Mouse (Mus musculus) monocyte, adult 2 months (primary cell): ENCODE measurements around the gene Olfr181.

Experiments used
- DNase-seq, 2 experiments: peaks; one replicate each; pipeline ENCODE4 v3.0.0; 2022; ENCODE audit warnings: low spot score in 2 of 2, low read depth in 1 of 2

The Olfr181 gene

DNA sequence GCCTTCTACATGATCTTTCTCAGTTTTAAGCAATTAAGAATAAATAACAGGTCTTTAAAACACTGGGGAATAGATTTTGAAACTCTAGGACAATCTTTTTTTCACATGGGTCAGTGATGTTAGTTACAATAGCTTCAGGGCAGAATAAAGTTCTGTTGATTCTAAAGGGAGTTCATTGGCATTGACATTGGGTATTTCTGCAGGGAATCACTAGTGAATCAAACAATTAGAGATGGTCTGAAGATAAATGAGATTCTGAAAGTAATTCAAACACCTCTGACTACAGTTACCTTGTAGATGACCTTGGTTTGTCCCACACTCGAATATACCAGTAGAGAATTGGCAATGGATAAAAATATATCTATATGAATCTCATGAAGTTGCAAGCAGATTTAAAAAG lies at the start of gene Olfr181:
Olfr181 (minus strand) TSS at position 101 of the 400 bp plus-strand sequence.
- DNase-seq = no peak

DNA sequence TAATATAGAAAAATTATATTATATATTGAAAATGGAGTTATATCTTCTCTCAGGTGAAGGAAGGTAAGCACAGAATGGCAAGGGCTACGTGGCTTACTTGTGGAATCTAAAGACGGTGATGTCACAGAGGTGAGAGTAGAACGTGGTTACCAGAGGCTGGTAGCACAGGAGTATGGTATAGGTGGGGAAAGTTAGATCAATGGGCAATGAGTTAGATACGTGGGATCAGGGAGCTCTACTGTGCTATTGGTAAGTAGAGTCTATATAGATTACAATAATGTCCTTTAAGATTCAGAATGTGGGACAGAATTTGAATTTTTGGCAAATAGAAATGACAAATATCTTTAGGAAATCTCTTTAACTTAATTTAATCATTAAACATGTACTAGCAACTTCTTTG lies 737 bp upstream of the Olfr181 start, which contains the start of gene Olfr180:
Olfr180 (minus strand) TSS at position 101 of the 400 bp plus-strand sequence.
- no peak for DNase-seq

DNA sequence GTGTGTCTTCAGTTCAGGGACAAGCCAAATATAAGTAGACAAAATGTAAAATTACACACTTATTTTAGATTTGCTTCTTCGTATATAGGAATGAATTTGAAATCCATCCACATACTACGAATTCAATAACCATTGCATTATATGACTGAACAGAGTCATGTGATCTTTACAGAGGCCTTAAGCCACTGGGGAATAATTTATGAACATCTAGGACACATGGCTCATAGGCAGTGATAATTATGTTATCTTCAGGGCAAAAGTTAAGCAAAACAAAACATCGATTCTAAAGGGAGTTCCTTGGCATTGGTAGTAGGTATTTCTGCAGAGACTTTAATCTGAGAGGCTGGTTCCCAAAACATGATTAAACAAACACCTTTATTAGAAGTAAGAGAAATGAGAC lies 36.6 kb downstream of the Olfr181 start, which contains the start of gene Olfr178:
Olfr178 (minus strand) TSS at position 101 of the 400 bp plus-strand sequence.
- DNase-seq = no peak

DNA sequence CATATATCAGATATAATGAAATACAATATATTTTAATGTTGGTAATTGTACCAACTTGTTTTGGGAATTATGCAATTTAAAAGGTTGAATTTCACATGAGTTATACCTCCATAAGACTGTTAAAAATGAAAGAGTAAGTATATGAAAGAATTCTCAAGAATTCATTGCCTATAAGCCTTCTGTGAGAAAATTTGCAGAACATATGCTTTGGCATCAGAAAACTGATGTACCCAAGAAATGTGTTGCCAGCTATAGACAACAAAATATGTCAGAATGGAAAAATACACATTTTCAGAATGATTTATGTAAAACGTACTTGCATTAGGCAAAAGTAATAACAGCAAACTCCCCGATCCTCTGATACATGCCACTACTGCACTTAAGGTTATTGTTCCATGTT lies 44.1 kb downstream of the Olfr181 start:
- no peak for DNase-seq
